Mouse (Mus musculus) left cerebral cortex, postnatal 4 days (tissue): ENCODE measurements around the gene Stub1. TPM values are rescaled to one million over a fixed set of nuclear protein-coding genes. Genes with fewer than 3 reads are reported as not detected.

ENCODE experiments used
- DNase-seq: peaks from one replicate; pipeline ENCODE4 v3.0.0-alpha.2; 2022
- intact Hi-C: fragments of 180-260 bp; cut with DNase I; formaldehyde crosslinking; loops from one replicate; pipeline ENCODE4 v1.15.1; 2025
- total RNA-seq, 2 experiments: library from RNA; stranded (reverse); gene quantifications; 2 replicates each; pipeline ENCODE4 v1.2.3; 2021

Gene Stub1
- total RNA-seq, 2 experiments from 2014 or later = 162 to 171 TPM

GRCm38 (mm10) chr17:25869498-25869897 lies 36.3 kb upstream of the Stub1 start:
- no peak for DNase-seq
- intact Hi-C loops = no loop called here

GRCm38 (mm10) chr17:25868601-25869191 lies 35.5 kb upstream of the Stub1 start, which contains the start of gene Mcrip2:
TSS of gene Mcrip2 (minus strand) at chr17:25868764.
- intact Hi-C loops = no loop called here
- DNase-seq = peak; percentile 79

GRCm38 (mm10) chr17:25867836-25868600 lies 34.8 kb upstream of the Stub1 start:
- intact Hi-C loops = no loop called here
- DNase-seq = no peak

- DNase-seq = no peak
- intact Hi-C loops = no loop called here
These were observed 34.3 kb upstream of the Stub1 start for GRCm38 (mm10) chr17:25867509-25867835.

- intact Hi-C loops = no loop called here
- no peak for DNase-seq
These were observed 33.0 kb upstream of the Stub1 start for GRCm38 (mm10) chr17:25866172-25866571.

GRCm38 (mm10) chr17:25865288-25865687 lies 32.1 kb upstream of the Stub1 start:
- DNase-seq = no peak
- intact Hi-C loops = no loop called here

GRCm38 (mm10) chr17:25864311-25864710 lies 31.1 kb upstream of the Stub1 start:
- DNase-seq = no peak
- intact Hi-C loops = no loop called here

GRCm38 (mm10) chr17:25863681-25864080 lies 30.5 kb upstream of the Stub1 start:
- no peak for DNase-seq
- intact Hi-C loops = no loop called here

- no peak for DNase-seq
These were observed 28.8 kb upstream of the Stub1 start for GRCm38 (mm10) chr17:25861704-25862612.

GRCm38 (mm10) chr17:25860832-25861703 lies 27.9 kb upstream of the Stub1 start, which contains the start of gene Wdr90:
TSS of gene Wdr90 (minus strand) at chr17:25861501.
- peak; percentile 90 for DNase-seq
- intact Hi-C loops = no loop called here

More at GRCm38 (mm10) chr17:25861704-25862612, 28.8 kb upstream of the Stub1 start:
- intact Hi-C loops = no loop called here

- DNase-seq = no peak
- intact Hi-C loops = no loop called here
These were observed 27.0 kb upstream of the Stub1 start for GRCm38 (mm10) chr17:25860229-25860628.

- intact Hi-C loops = no loop called here
- DNase-seq = peak; percentile 95
These were observed 11.2 kb upstream of the Stub1 start, which contains the start of gene Rhot2 for GRCm38 (mm10) chr17:25844396-25844901. TSS of gene Rhot2 (minus strand) at chr17:25844851.

GRCm38 (mm10) chr17:25843636-25844395 lies 10.6 kb upstream of the Stub1 start:
- intact Hi-C loops = no loop called here

GRCm38 (mm10) chr17:25843122-25843521 lies 9.9 kb upstream of the Stub1 start:
- intact Hi-C loops = no loop called here
- no peak for DNase-seq

More at GRCm38 (mm10) chr17:25843636-25844395, 10.6 kb upstream of the Stub1 start:
- DNase-seq = no peak

- DNase-seq = no peak
- intact Hi-C loops = no loop called here
These were observed 9.3 kb upstream of the Stub1 start for GRCm38 (mm10) chr17:25842509-25842908.

- no peak for DNase-seq
- intact Hi-C loops = no loop called here
These were observed 8.1 kb upstream of the Stub1 start, which contains the start of gene Gm20683 for GRCm38 (mm10) chr17:25841117-25841880. TSS of gene Gm20683 (minus strand) at chr17:25841763.

GRCm38 (mm10) chr17:25840519-25840918 lies 7.3 kb upstream of the Stub1 start:
- DNase-seq = no peak
- intact Hi-C loops = no loop called here

- intact Hi-C loops = no loop called here
- DNase-seq = no peak
These were observed 6.4 kb upstream of the Stub1 start for GRCm38 (mm10) chr17:25839455-25840235.
